Mouse (Mus musculus) fibroblast of lung, adult 2 months (primary cell): ENCODE measurements around the gene Nek2.

Experiments used
- DNase-seq: peaks from one replicate; pipeline ENCODE4 v3.0.0-alpha.2; 2011; ENCODE audit warnings: low read depth

Gene Nek2

GRCm38 (mm10) chr1:191814240-191814639, 7.0 kb upstream of the Nek2 start:
- no peak for DNase-seq

GRCm38 (mm10) chr1:191814935-191815334, 6.3 kb upstream of the Nek2 start:
- no peak for DNase-seq

GRCm38 (mm10) chr1:191816596-191816995, 4.6 kb upstream of the Nek2 start:
- no peak for DNase-seq

- no peak for DNase-seq
Measured at GRCm38 (mm10) chr1:191817418-191818144, 3.7 kb upstream of the Nek2 start.

GRCm38 (mm10) chr1:191818145-191818631, 3.1 kb upstream of the Nek2 start:
- DNase-seq = no peak

- DNase-seq = no peak
Measured at GRCm38 (mm10) chr1:191819026-191819425, 2.2 kb upstream of the Nek2 start.

- no peak for DNase-seq
Measured at GRCm38 (mm10) chr1:191820951-191821325, 306 bp upstream of the Nek2 start.

GRCm38 (mm10) chr1:191829124-191829523, 7.9 kb downstream of the Nek2 start:
- no peak for DNase-seq

- no peak for DNase-seq
Measured at GRCm38 (mm10) chr1:191833396-191833795, 12.2 kb downstream of the Nek2 start.

- no peak for DNase-seq
Measured at GRCm38 (mm10) chr1:191834825-191835224, 13.6 kb downstream of the Nek2 start.

- no peak for DNase-seq
Measured at GRCm38 (mm10) chr1:191836318-191836985, 15.2 kb downstream of the Nek2 start.

GRCm38 (mm10) chr1:191837691-191838090, 16.4 kb downstream of the Nek2 start:
- DNase-seq = no peak

GRCm38 (mm10) chr1:191838994-191839741, 17.9 kb downstream of the Nek2 start:
- no peak for DNase-seq

- DNase-seq = no peak
Measured at GRCm38 (mm10) chr1:191840774-191841565, 19.7 kb downstream of the Nek2 start.

GRCm38 (mm10) chr1:191842247-191842646, 21.0 kb downstream of the Nek2 start:
- DNase-seq = no peak

- no peak for DNase-seq
Measured at GRCm38 (mm10) chr1:191846667-191847066, 25.4 kb downstream of the Nek2 start.

- DNase-seq = no peak
Measured at GRCm38 (mm10) chr1:191849501-191849900, 28.3 kb downstream of the Nek2 start.

- DNase-seq = no peak
Measured at GRCm38 (mm10) chr1:191853442-191853841, 32.2 kb downstream of the Nek2 start.

- DNase-seq = no peak
Measured at GRCm38 (mm10) chr1:191854716-191855115, 33.5 kb downstream of the Nek2 start.

GRCm38 (mm10) chr1:191855136-191855878, 34.1 kb downstream of the Nek2 start:
- DNase-seq = no peak
